Mouse (Mus musculus) cerebellum, adult 2 months (tissue): ENCODE measurements at regions not wholly inside any gene's neighbourhood (a gene's known extent, or its start where the extent isn't known, plus 50 kb on each side); places are given as distances from the start of the nearest gene placed in this dataset.

Source experiments
- DNase-seq, 2 experiments: peaks; one replicate each; pipeline ENCODE4 v3.0.0; 2021
- H3K27ac ChIP-seq: fragments of 200-500 bp; 2 replicates; pipeline ENCODE4 v1.5.1; 2012; ENCODE audit warnings: low read length, control low read depth, inconsistent platforms; ENCODE audit not compliant: insufficient read depth
- H3K27me3 ChIP-seq: fragments of 200-500 bp; 2 replicates; pipeline ENCODE4 v1.6.1; 2012; ENCODE audit warnings: inconsistent platforms, mild to moderate bottlenecking, low read length, moderate library complexity; ENCODE audit not compliant: control insufficient read depth, insufficient read depth
- H3K4me1 ChIP-seq: fragments of 200-500 bp; 2 replicates; pipeline ENCODE4 v1.6.1; 2011; ENCODE audit warnings: low read length; ENCODE audit not compliant: control insufficient read depth, insufficient read depth
- H3K4me3 ChIP-seq: fragments of 200-500 bp; replicated peaks from 2 replicates; pipeline ENCODE3; 2011; ENCODE audit warnings: mild to moderate bottlenecking, low read depth, low read length, control low read depth; ENCODE audit not compliant: insufficient read depth
- CTCF ChIP-seq: fragments of 200-500 bp; IDR thresholded peaks from 2 replicates; pipeline ENCODE4 v1.5.1; 2011; ENCODE audit warnings: low read depth, mild to moderate bottlenecking, control low read depth, low read length, moderate library complexity, borderline replicate concordance; ENCODE audit not compliant: insufficient read depth
- POLR2A ChIP-seq: fragments of 200-500 bp; IDR thresholded peaks from 2 replicates; pipeline ENCODE4 v1.6.1; 2011; ENCODE audit warnings: low read length, control low read depth, borderline replicate concordance; ENCODE audit not compliant: insufficient read depth
- WGBS: fragments of 180-500 bp; shearing (Covaris S2); methylation state at CpG from one replicate; pipeline ENCODE4 v1.1.7; 2018; 5-methylcytosine and 5-hydroxymethylcytosine counted together

DNA sequence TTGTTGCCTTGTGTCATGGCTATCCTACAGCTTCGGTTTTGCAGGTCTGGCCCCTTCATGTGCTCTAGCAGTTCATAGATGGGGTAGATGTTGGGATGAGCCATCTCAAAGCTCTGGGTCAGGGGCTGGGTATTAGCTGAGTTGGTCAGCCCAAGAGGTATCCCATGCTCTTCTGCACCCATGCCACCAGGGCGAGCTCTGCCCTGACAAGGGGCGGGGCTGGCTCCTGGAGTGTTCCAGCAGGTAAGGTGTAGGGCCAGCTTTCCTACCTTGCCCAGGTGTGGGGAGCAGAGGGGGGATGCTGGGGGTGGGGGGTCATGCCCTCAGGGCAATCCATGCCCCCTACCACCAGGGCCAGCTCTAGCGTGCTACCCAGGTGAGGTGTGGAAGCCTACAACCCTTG is 91.0 kb downstream of the Xrcc2 start:
- H3K27ac ChIP-seq: no peak overlapping the region
- no peak for TF ChIP-seq CTCF
- TF ChIP-seq POLR2A: no peak
- H3K4me1 ChIP-seq: peaks cover 9% of the 10 kb centered on the region
- no peaks in the 10 kb centered on the region for H3K27me3 ChIP-seq
- WGBS: 88% methylated on average over 4 of the region's 4 CpGs
- DNase-seq: no peak
- no peak overlapping the region for H3K4me3 ChIP-seq

GRCm38 (mm10) chr5:25613844-25614658 is 91.6 kb downstream of the Xrcc2 start:
- 75% methylated on average over 8 of the region's 8 CpGs for WGBS

DNA sequence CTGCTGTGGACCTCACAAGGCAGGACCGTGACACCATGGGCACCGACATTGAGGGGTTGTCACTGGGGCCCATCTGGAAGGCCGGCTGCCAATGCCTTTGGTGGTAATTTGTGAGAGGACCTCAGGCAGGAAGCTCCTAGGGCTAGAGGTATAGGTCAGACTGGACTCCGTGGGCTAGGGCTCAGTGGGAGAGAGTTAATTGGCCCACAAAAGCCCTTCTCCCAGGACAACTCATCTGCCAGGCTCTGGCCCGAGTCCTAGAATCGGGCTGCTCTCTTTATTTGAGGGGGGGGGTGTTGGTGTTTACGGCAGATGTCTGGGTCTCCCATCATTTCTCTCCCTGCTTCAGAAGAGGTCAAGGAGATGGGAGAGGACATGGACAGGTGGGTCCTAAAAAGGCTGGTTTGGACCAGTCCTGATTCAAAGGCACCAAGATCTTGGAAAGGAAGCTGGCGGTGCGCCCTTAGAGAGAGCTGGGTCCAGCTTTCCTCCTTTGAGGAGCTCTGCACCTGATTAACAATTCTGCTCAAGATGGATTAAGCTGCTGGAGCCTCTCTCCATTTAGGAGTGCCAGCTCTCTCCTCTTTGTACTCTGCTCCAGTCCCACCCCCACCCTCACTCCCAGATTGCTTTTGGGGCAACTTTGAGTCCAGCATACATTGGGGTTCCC is 93.5 kb downstream of the Xrcc2 start:
- H3K27me3 ChIP-seq: no peaks in the 10 kb centered on the region
- H3K4me1 ChIP-seq: peaks cover 9% of the 10 kb centered on the region
- no peak overlapping the region for H3K27ac ChIP-seq
- peak; percentile 26 to 40 for DNase-seq
- WGBS: 42% methylated on average over 9 of the region's 9 CpGs
- TF ChIP-seq POLR2A: no peak
- no peak for TF ChIP-seq CTCF
- H3K4me3 ChIP-seq: no peak overlapping the region

More at GRCm38 (mm10) chr5:25613844-25614658, 91.6 kb downstream of the Xrcc2 start:
- TF ChIP-seq CTCF (no peak), POLR2A (no peak)
- Histone ChIP-seq H3K4me3 (no peak overlapping the region), H3K27ac (no peak overlapping the region), H3K27me3 (no peaks in the 10 kb centered on the region), H3K4me1 (peaks cover 9% of the 10 kb centered on the region)
- DNase-seq: peak in 1 of 2 experiments; percentile 43

DNA sequence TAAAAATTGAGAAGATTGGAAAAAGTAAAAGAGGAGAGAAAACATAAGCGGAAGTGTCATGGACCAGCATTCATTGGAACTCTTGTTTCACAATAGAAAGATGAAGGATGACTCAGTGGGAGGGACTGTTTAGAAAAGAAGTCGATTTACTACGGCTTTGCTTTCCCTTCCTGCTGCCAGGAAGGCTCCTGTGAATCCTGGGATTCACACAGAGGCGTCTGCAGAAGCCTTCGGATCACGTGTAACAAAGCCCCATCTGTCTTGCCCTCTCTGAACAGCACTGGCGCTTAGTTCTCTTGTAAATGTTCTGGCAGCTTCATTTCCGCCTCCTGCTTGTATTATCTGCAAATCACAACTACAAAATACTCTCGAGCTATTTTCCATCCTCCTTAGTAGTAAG is 94.0 kb downstream of the Cct8l1 start:
- Histone ChIP-seq H3K4me1 (peaks cover 14% of the 10 kb centered on the region), H3K27ac (no peak overlapping the region), H3K4me3 (no peak overlapping the region), H3K27me3 (no peaks in the 10 kb centered on the region)
- 8% methylated on average over 9 of the region's 9 CpGs for WGBS
- no peak for TF ChIP-seq POLR2A
- TF ChIP-seq CTCF: no peak
- peak; percentile 58 to 80 for DNase-seq

DNA sequence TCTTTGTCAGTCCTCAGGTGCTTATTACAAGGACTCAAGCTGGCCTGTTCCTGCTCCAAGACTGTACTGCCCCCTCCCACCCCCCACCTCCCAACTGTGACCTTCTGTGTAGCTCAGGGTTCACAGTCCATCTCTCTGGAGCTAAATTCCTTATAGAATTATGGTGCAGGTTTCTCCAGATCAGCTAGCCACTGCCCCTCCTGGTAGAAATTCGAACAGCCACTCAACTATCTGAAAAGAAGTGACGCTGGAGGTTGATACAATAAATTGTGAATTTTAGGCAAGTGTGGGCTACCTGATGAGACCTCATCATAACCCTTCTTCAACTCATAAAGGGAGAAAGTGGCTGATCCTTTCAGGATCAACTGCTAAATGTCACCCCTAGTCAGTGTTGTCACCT is 86.3 kb downstream of the Cct8l1 start:
- TF ChIP-seq POLR2A (no peak), CTCF (peak; percentile 21; the same call in 1 of the 2 replicates)
- no peak for DNase-seq
- WGBS: 79% methylated on average over 2 of the region's 2 CpGs
- Histone ChIP-seq H3K4me1 (peaks cover 10% of the 10 kb centered on the region), H3K4me3 (no peak overlapping the region), H3K27me3 (no peaks in the 10 kb centered on the region), H3K27ac (no peak overlapping the region)

GRCm38 (mm10) chr5:25599363-25599762 is 83.5 kb downstream of the Cct8l1 start:
- WGBS: 88% methylated on average over 1 of the region's 1 CpGs
- Histone ChIP-seq H3K27me3 (no peaks in the 10 kb centered on the region), H3K4me3 (no peak overlapping the region), H3K4me1 (peaks cover 4% of the 10 kb centered on the region), H3K27ac (no peak overlapping the region)
- no peak for TF ChIP-seq CTCF
- peak in 1 of 2 experiments; percentile 54 for DNase-seq

DNA sequence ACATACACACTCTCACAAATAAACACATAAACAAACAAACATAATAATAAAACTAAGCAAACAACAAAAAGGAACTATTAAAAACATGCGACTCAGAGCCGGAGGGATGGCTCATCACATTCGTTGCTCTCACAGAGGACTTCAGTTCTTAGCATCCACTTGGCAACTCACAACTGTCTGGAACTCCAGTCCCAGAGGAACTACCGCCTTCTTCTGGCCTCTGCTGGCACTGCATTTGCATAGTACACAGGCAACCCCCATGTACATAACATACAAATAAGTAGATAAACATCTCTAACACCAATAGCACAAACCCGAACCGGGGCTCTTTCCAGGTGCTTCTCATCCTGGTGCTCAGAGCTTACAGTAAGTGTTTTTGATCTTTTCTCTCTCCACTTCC is 81.9 kb downstream of the Cct8l1 start:
- H3K4me3 ChIP-seq: no peak overlapping the region
- no peak overlapping the region for H3K27ac ChIP-seq
- WGBS: 97% methylated on average over 6 of the region's 6 CpGs
- TF ChIP-seq CTCF (no peak), POLR2A (no peak)
- no peak for DNase-seq
- peaks cover 4% of the 10 kb centered on the region for H3K4me1 ChIP-seq
- H3K27me3 ChIP-seq: no peaks in the 10 kb centered on the region

DNA sequence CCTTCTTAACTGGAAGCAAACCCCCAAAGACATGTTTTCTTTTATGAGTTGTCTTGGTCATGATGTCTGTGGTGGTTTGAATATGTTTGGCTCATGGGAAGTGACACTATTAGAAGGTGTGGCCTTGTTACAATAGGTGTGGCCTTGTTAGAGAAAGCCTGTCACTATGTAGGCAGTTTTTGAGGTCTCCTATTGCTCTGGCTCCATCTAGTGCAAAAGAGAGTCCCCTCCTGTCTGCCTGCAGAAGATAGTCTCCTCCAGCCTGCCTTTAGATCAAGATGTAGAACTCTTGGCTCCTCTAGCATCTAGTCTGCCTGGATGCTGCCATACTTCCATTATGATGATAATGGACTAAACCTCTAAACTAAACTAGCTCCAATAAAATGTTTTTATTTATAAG is 75.8 kb downstream of the Cct8l1 start:
- DNase-seq: no peak
- H3K4me3 ChIP-seq: no peak overlapping the region
- H3K27me3 ChIP-seq: no peaks in the 10 kb centered on the region
- H3K4me1 ChIP-seq: no peaks in the 10 kb centered on the region
- TF ChIP-seq CTCF (no peak), POLR2A (no peak)
- no peak overlapping the region for H3K27ac ChIP-seq
